Mouse (Mus musculus) frontal cortex, adult 2 months (tissue): ENCODE results near the gene Atad5. TPM values are rescaled to one million over a fixed set of nuclear protein-coding genes. Genes with fewer than 3 reads are reported as not detected.
"Not testable (repeated sequence)": the region's sequence is repeated elsewhere in the genome, so short reads cannot be mapped to it uniquely, and the experiment has no call there.

ENCODE experiments used
- DNase-seq, 2 experiments: peaks; one replicate each; pipeline ENCODE4 v3.0.0; 2022; ENCODE audit warnings: low spot score in 1 of 2; ENCODE audit errors: extremely low spot score in 1 of 2
- polyA plus RNA-seq: library from polyadenylated mRNA; depleted of rRNA; stranded (reverse); fragments of >200 nt; gene quantifications from 2 replicates; pipeline ENCODE4 v1.2.3, GENCODE M21; 2012; rRNA removed

Atad5 gene
- 3.9 and 4.4 TPM in 2 replicates for polyA plus RNA-seq

DNA sequence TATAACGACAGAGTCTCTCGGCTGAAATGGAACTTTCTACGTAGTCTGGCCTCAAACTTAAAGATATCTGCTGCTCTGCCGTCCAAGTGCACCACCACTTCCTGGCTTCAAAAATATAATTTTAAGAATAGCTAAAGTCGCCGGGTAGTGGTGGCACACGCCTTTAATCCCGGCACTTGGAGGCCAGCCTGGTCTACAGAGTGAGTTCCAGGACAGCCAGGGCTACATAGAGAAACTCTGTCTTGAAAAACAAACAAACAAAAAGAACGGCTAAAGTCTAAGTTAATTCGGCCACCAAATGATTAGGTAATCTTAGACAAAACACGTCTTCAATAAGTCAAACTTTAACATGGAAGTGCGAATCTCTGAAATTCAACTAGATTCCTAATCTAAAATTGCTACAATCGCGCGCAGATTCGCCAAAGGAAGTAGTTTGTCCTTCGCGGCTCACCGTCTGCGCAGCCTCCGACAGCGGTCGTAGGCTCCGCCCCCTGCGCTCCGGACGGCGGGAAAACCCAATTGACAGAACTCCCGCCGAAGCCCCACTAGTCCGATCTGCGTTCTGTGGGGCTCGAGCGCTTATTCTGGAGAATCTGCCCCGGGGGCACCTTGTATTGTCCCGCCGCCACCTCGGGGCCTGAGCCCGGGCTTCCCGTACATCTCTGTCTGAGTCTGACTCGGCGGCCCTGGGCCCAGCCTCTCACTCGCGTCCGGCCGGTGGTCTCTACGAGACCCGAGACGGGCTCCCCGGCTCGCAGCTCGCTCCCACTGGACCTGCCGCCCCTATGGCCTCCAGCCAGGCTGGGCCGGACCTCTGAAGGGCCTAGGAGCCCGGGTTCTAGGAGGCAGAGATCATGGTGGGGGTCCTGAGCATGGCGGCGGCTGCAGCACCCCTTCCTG, at the start of gene Atad5:
TSS of gene Atad5 (plus strand) at position 484 of the 900 bp plus-strand sequence.
- DNase-seq, result peak; percentile 38 to 92

DNA sequence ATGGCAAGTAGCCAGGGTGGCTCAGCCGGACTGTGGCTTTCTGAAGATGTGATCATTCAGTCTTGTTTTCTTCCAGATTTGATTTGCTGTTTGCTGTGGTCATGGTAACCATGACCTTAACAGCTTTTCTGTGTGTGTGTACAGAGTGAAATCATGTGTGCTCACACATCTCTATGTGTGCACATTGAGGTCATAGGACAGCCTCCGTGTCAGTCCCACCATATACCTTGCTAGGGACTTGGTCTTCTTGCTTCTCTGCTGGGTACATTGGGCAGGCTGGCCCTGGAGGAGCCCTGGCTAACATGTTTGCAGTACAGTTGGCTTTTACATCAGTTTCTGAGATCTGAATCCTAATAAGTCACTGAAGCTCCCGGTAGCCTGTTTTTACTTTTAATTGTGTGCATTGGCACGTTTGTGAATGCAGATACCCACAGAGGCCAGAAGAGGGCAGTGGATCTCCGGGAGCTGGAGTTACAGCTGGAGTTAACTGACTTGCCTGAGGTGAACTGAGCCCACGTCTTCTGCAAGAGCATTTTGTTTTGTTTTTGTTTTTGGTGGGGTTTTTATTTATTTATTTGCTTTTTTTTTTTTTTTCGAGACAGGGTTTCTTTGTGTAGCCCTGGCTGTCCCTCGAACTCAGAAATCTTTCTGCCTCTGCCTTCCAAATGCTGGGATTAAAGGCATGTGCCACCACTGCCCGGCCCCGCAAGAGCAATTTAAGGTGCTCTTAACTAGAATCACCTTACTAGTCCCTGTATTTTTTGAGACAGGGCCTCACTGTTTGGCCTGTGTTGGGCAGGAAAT, 46.4 kb upstream of the Atad5 start:
- peak in 1 of 2 experiments; percentile 65 for DNase-seq

DNA sequence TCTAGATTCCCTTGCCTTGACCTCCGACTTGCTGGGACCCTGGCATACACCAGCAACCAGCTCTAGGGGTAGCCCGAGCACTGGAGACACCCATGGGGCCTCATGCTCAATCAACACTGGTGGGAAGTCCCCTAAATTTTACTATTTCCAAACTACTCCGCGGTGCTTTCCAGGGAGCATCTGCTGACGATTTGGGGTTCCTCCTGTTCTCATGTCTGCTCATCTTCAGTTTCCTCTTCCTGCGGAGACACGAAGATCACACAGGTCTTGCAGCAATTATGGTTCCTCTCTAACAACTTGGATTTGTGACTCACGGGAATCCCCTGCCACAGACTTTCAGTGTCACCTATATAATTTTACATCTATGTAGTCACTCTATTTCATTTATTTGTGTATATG, 45.8 kb upstream of the Atad5 start:
- DNase-seq, result no peak

DNA sequence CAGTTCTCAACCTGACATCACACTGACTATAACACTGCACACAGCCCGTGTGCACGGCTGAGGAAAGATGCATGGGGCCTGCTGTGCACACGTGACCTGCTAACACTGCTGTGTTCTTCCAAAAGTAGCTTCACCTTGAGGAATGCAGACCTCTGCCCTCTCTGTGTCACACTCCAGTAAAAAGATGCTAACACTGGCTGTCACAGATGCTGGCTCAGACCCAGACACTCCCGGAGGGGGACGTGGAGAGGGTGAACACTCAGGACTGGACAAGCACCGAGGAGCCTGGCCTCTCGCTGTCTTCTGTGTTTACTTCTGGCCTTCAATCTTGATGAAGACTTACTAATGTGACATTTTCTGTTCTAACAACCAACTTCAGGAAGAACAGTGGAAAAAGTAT, 42.3 kb upstream of the Atad5 start:
- DNase-seq, result no peak

DNA sequence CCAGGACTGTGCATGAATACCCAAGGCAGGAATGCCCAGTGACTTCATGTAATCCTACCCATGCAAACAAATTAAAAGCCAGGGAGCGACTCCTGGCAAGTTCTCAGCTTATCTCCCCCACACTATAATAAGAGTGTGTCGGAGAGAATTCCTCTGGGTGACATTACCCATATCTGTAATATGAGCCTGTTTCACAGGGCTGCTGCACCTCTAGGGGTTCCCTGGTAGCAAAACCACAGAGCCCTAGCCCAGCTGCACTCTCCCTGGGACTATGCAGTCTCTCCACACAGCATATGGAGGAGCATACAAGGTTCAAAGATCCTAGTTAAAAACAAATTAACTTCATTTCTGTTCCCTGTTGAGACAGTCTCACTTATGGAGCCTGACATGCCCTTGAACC, 39.1 kb upstream of the Atad5 start:
- no peak for DNase-seq

DNA sequence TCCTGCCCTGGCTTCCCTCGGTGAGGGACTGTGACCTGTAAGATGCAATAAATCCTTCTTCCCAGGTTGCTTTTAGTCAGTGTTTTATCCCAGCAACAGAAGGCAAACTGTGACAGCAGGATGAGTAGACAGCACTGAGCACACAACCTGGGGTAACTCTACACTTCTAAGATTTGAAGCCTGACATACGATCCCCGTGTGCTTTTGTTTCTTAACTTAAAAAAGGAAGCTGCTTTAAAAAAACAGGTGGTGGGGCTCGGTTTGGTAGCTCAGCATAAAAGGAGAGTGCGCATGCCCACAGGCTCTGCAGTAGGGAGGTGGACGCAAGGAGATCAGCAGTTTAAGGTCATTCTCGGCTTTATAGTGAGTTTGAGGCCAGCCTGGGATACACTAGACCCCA, 36.7 kb upstream of the Atad5 start:
- no peak for DNase-seq

DNA sequence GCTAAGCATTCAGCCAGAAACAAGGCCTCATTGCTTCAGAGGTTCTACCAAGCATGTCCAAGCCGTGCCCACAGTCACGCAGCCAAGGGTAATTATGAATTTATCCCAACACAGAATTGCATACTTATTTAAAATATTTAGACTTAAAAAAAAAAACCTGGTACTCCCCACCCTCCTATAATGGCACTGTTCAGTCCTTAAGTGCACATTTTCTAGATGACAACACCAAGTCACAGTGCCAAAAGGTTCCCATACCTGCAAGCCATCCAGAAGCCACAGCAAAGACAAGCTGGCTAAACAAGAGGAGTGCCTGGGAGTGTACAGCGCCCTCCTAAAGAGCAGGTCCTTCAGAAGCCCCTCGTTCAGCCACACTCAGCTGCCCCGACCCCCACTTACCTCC, 36.0 kb upstream of the Atad5 start:
- DNase-seq, result no peak

DNA sequence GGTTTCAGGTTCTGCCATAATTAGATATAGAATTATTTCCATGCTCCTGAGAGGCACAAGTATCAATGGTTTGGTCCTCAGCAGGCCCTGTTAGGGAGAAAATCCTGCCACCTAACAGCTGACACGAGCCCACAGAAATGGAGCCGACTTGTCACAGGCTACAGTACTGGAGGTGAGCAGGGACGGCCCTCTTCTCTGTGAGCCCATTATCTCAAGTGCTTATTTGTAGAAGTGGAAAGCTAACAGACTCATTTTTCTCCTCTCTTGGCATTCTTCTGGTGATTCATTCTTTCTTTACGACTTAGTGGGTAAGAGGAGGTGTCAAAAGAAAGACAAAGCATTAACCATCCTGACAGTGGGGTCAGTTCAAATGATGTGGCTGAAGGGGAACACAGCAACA, 34.5 kb upstream of the Atad5 start:
- no peak for DNase-seq

DNA sequence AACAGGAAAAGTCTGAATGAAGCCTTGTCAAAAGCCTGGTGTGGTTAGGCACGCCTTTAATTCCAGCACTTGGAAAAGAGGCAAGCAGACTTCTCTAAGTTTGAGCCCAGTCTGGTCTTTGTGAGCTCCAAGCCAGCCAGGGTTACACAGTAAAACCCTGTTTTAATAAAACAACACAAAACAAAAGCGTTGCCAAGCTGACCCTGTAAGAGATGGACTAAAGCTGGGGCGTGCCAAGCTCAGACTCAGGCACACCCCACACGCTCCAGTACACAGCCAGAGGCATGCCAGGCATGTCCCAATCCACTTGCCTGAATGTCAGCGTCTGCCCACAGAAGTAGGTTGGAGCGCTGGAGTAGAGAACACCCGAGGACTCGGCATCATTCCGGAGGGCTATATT, 33.1 kb upstream of the Atad5 start:
- no peak for DNase-seq

DNA sequence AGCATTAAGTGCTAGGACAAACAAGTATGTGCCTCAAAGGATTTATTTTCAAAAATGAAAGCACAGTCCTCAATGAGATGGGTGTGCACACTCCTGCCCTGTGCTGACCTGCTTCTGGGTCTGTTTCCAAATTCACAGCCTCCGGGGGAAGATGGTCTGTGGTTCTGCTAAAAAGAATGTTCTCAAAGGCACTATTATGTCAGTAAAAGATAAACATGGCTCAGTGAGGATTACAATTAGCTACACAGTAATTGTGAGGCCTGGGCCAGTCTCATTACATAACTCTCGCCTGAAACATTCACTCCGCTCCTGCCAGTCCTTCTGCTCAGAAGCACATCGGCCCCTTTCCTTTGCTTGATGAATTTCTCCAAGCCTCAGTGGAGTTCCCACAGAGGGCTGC, 27.0 kb upstream of the Atad5 start:
- DNase-seq, result peak; percentile 22 to 57

DNA sequence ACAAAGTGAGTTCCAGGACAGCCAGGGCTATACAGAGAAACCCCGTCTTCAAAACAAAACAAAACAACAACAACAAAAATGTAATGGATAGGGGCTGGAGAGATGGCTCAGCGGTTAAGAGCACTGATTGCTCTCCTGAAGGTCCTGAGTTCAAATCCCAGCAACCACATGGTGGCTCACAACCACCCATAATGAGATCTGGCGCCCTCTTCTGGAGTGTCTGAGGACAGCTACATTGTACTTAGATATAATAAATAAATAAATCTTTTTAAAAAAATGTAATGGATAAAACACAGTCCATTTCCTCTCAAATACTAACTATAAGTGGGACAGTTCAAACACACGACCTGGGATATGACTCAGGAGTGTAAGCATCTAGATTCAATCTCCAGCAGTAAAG, 22.8 kb upstream of the Atad5 start:
- DNase-seq, result not testable (repeated sequence)

DNA sequence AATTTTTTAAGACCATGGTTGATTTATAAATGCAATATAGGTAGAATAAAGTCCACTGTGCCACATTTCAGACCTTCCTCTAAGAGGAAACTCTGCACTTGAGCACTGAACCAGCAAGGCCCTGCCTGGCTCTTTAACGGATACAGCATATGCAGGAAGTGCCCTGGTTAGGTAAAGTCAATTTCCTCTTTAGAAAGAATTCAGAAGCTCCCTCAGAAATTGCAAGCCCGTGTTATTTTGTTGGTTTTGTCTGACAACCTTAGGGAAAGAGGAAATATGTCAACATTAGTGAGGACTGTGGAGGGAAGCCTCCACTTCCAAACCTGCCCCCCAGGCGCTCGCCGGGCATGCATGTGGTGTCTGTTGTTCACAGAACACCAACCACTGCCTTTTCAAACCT, 21.6 kb upstream of the Atad5 start:
- DNase-seq, result no peak

DNA sequence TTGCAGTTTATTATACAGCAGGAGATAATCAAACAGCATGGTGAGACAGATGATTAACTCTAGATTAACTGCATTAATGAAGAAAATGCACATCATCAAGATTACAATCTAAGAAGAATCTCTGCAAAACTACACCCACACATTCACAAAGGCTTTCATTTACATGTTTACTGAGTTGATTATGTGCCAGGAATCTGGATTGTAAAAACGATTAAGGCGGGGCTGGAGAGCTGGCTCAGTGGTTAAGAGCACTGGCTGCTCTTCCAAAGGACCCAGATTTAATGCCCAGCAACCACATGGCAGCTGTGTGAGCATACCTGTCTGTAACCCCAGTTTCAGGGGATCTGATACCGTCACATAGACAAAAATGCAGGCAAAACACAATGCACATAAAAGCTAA, 19.4 kb upstream of the Atad5 start:
- DNase-seq, result no peak

DNA sequence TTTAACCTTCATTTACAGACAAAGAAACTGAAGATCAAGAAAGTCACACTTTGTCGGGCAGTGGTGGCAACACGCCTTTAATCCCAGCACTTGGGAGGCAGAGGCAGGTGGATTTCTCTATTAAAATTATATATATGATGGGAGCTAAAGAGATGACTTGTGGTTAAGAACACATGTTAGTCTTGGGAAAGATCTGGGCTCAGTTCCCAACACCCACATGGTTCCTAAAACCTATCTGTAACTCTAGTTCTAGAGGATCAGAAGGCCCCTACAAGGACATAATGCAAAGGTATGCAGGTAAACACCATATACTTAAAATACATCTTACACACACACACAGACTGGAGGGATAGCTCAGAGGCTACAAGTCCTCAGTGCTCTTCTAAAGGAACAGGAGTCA, 18.2 kb upstream of the Atad5 start:
- DNase-seq, result no peak

DNA sequence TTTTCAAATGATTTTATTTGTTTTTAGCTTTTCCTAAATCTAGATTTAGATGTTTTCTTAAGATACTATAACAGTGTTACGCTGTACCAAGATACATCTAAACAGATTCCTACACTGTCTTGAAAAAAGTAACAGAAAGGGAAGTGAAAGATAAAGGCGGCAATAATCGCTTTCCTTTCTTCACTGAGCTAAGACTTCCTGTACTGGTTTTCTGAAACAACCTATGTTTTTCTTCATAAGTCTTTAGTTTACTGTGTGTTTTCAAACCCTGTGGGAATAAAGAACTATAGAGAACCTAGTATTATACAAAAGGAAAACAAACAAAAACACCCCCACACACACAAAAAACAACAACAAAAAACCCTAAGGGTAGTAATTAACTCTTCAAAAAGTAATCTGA, 16.8 kb upstream of the Atad5 start:
- no peak for DNase-seq

DNA sequence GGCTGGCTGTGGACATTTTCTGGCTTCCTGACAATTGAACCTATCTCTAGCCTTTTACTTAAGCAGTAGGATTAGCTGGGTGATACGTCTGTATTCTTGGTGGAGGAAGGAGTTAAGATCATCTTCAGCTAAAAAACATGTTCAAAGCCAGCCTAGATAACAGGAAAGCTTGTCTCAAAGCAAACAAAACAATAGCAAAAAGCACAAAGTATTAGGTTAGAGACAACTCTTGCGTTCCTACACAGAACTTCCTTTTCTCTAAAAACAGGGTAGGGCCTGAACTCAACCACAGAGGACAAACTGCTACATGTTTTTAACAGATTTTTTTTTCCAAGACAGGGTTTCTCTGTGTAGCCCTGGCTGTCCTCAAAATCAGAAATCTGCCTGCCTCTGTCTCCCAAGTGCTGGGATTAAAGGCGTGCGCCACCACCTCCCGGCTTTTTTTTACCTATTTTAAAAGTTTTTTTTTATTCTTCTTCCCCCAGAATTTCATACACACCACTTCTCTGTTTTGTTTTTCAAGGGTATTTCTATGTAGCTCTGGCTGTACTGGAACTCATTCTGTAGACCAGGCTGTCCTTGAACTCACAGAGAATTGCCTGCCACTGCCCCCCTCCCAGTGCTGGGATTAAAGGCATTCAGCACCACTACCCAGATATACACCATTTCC, 13.5 kb upstream of the Atad5 start:
- DNase-seq, result no peak

DNA sequence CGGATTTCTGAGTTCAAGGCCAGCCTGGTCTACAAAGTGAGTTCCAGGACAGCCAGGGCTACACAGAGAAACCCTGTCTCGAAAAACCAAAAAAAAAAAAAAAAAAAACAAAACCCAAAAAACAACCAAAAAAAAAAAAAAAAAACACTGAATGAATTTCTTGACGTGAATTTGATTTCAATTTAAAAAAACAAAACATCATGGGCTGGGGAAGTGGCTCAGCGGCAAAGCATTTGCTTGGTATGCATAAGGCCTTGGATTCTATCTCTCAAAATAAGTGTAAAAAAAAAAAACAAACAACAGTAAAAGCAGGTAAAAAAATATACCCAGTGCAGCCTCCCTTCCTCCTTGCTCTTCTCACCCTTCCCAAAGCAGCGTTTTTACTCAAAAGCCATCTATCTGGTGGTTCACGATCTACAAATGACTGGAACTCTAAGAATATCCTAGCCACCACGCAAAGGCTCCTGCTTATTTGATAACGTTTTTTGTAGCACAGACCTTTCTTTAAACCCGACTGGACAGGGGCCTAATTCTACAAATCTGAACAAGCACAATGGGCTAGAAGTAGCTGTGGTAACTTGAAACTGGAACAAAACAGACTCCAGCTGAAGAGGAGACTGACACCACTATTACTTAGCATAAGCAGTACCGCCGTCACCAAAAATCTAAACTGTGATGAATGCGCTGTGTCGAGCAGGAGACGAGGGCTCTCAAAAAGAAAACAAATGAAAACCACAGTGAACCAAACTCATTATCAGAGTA, 11.2 kb upstream of the Atad5 start:
- no peak for DNase-seq

DNA sequence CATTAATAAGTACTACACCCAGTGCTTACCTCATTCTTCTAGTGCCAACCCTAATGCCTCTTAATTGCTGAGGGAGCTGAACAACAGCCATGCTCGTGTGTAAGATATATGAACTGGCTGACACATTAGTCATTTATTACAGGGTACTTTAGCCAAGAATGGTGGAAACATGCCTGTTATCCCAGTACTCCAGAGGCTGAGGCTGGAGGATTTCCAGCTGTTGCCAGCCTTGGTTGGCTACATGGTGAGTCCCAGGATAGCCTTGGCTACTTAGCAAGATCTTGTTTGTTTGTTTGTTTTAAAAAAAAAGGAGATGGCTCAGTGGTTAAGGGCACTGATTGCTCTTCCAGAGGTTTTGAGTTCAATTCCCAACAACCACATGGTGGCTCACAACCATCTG, 10.4 kb upstream of the Atad5 start:
- DNase-seq, result no peak

DNA sequence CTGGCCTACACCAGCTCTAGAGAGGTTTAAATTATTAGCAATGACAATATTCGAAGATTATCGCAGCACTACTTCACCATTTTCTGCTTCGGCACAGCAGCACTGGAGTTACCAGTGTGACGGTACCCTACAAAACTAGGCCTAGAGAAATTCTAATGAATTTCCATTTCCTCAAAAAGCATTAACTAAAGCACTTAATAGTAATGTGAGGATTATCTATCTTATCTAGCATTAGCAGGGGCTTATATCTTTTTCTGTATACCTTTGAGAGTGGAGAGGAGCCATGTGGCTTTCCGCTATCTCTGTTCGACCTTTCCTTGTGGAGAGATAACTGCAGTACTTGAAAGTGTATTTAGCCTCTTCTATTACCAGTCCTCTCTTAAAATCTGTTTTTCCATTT, 9.4 kb upstream of the Atad5 start:
- no peak for DNase-seq

DNA sequence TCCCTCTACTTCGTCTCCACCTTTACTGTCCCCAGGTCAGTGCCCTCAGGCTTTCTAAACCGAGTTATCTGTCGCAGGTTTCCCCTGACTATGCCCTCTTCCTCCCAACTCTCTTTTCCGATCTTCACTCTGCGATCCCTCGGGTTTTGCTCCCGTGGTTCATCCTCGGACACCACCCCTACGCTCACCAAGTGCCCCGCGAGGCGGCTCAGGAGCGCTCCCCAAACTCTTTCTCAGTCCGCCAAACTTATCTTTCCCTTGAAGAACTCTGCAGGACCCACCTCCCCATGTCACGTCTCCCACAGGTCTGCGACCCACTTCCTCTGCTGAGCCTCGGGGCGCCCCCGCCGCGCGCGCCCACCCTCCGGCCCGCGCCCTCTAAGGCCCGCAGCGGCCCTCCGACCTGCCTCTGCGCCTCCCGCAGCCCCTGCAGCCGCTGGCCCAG, 8.8 kb upstream of the Atad5 start:
- no peak for DNase-seq
